In genomic region chr1:92879266-92879665, GRCm38 (mm10) we compare ENCODE assay signal across 15 mouse cellular contexts. TPM values are rescaled to one million over a fixed set of nuclear protein-coding genes. Genes with fewer than 3 reads are reported as not detected.
A peak's percentile ranks its signal among the peaks of the same experiment; 100 is the strongest.
DNase-seq lines count a peak whose midpoint lies in the region; ATAC-seq lines count a peak whose summit lies in the region.
"Had no signal": no experiment of that assay in that cellular context is flagged by ENCODE, and none has a peak within 500 bp of the region (broad histone marks: within the 10 kb centered on the region; RNA-seq: fewer than 3 reads in every experiment).

No protein-coding gene starts in this region.

- H3K4me3 ChIP-seq in forebrain, embryonic 15.5 days = no peak overlapping the region
- H3K4me3 ChIP-seq in forebrain, embryonic 11.5 days (ENCODE audit: low read depth, low read length) = no peak overlapping the region
- H3K4me3 ChIP-seq: neural tube, embryonic 12.5 days had no signal

- no peak overlapping the region for H3K9ac ChIP-seq in forebrain, embryonic 15.5 days (replicated peaks)
- no peak overlapping the region for H3K9ac ChIP-seq in forebrain, embryonic 11.5 days (ENCODE audit: low read length)
- H3K9ac ChIP-seq: neural tube, embryonic 12.5 days had no signal

- 69% methylated on average over 12 of the region's 12 CpGs for WGBS in forebrain, embryonic 15.5 days
- 93% methylated on average over 12 of the region's 12 CpGs for WGBS in forebrain, embryonic 11.5 days

- DNase-seq in forebrain, embryonic 11.5 days (ENCODE audit: low spot score) = no peak
- peak; percentile 30 for DNase-seq in brain, embryonic 18.5 days (ENCODE audit: low read depth, low spot score)
- DNase-seq in cerebellum, postnatal 36 days = peak; percentile 91 to 94
- peak; percentile 39 to 71 for DNase-seq in left cerebral cortex, postnatal 14 days (ENCODE audit: low spot score in 2 of 2)
- DNase-seq in yolk sac, embryonic 10.5 days (ENCODE audit: low spot score) = no peak
- no peak for DNase-seq in kidney, postnatal 14 days
- no peak for DNase-seq in spleen, postnatal 36 days (ENCODE audit: low spot score in 2 of 2)
- DNase-seq: adrenal gland, postnatal 36 days; gastrocnemius, postnatal 36 days; heart, postnatal 10 days; liver had no signal

- intact Hi-C loops in left cerebral cortex, postnatal 14 days (cut with DNase I) = no loop called here

- peak; percentile 78 for ATAC-seq in forebrain, embryonic 15.5 days (replicated peaks)
- no peak for ATAC-seq in forebrain, embryonic 11.5 days (replicated peaks; ENCODE audit: low FRiP score)
- ATAC-seq: intestine, postnatal 0 days had no signal

- H3K36me3 ChIP-seq in forebrain, embryonic 15.5 days = no peaks in the 10 kb centered on the region
- no peaks in the 10 kb centered on the region for H3K36me3 ChIP-seq in forebrain, embryonic 11.5 days (ENCODE audit: control insufficient read depth, insufficient read depth, low read length)
- H3K36me3 ChIP-seq: neural tube, embryonic 12.5 days had no signal

- no peak overlapping the region for H3K4me2 ChIP-seq in forebrain, embryonic 15.5 days (replicated peaks)
- no peak overlapping the region for H3K4me2 ChIP-seq in forebrain, embryonic 11.5 days (ENCODE audit: low read depth, low read length, severe bottlenecking)
- H3K4me2 ChIP-seq: midbrain, embryonic 11.5 days; neural tube, embryonic 12.5 days had no signal

- no peaks in the 10 kb centered on the region for H3K27me3 ChIP-seq in forebrain, embryonic 15.5 days
- H3K27me3 ChIP-seq in forebrain, embryonic 11.5 days (ENCODE audit: control insufficient read depth, insufficient read depth, low read length) = no peaks in the 10 kb centered on the region
- H3K27me3 ChIP-seq: neural tube, embryonic 12.5 days had no signal

- peak overlapping the region; percentile 41; the same call in 1 of the 2 replicates for H3K27ac ChIP-seq in forebrain, embryonic 15.5 days (replicated peaks)
- no peak overlapping the region for H3K27ac ChIP-seq in forebrain, embryonic 11.5 days (ENCODE audit: low read depth, low read length)
- H3K27ac ChIP-seq: neural tube, embryonic 12.5 days had no signal

- H3K4me1 ChIP-seq in forebrain, embryonic 15.5 days = peaks cover 9% of the 10 kb centered on the region; the same call in 1 of the 2 replicates
- H3K4me1 ChIP-seq in forebrain, embryonic 11.5 days (replicated peaks; ENCODE audit: control insufficient read depth, insufficient read depth, low read length) = no peaks in the 10 kb centered on the region
- H3K4me1 ChIP-seq: neural tube, embryonic 12.5 days had no signal

- H3K9me3 ChIP-seq in forebrain, embryonic 15.5 days = no peaks in the 10 kb centered on the region
- no peaks in the 10 kb centered on the region for H3K9me3 ChIP-seq in forebrain, embryonic 11.5 days (ENCODE audit: control insufficient read depth, low read length)
- H3K9me3 ChIP-seq: neural tube, embryonic 12.5 days had no signal

RNA-seq across cellular contexts. Expression of gene Ankmy1, which starts 23.4 kb away (rescaled TPM):
- polyA plus RNA-seq in forebrain, embryonic 15.5 days (2015; fragmentation: Nextera tagmentation; extraction: Ambion mirVana) = 0.93 and 1.1 TPM in 2 replicates
- 1.5 and 1.8 TPM in 2 replicates for polyA plus RNA-seq in forebrain, embryonic 11.5 days (2014; fragmentation: Nextera tagmentation; extraction: Ambion mirVana)
- under 1 TPM; 0.11 to 0.19 TPM for total RNA-seq in left cerebral cortex, postnatal 14 days (2021)
- polyA plus RNA-seq: intestine, postnatal 0 days had no signal

RNA-seq across cellular contexts. Expression of gene Dusp28, which starts 27.5 kb away (rescaled TPM):
- 12.8 and 15.1 TPM in 2 replicates for polyA plus RNA-seq in forebrain, embryonic 15.5 days (2015; fragmentation: Nextera tagmentation; extraction: Ambion mirVana)
- polyA plus RNA-seq in forebrain, embryonic 11.5 days (2014; fragmentation: Nextera tagmentation; extraction: Ambion mirVana) = 16.0 and 19.0 TPM in 2 replicates
- 1 to 10 TPM; 6.6 to 8.1 TPM for total RNA-seq in left cerebral cortex, postnatal 14 days (2021)

RNA-seq across cellular contexts. Expression of gene Rnpepl1, which starts 31.3 kb away (rescaled TPM):
- polyA plus RNA-seq in forebrain, embryonic 15.5 days (2015; fragmentation: Nextera tagmentation; extraction: Ambion mirVana) = 31.1 and 33.6 TPM in 2 replicates
- polyA plus RNA-seq in forebrain, embryonic 11.5 days (2014; fragmentation: Nextera tagmentation; extraction: Ambion mirVana) = 27.4 and 31.8 TPM in 2 replicates
- 10 to 100 TPM; 39.9 to 42.5 TPM for total RNA-seq in left cerebral cortex, postnatal 14 days (2021)

RNA-seq across cellular contexts. Expression of gene Gpc1, which starts 47.8 kb away (rescaled TPM):
- polyA plus RNA-seq in forebrain, embryonic 15.5 days (2015; fragmentation: Nextera tagmentation; extraction: Ambion mirVana) = 83.9 and 86.1 TPM in 2 replicates
- polyA plus RNA-seq in forebrain, embryonic 11.5 days (2014; fragmentation: Nextera tagmentation; extraction: Ambion mirVana) = 139 and 154 TPM in 2 replicates
- total RNA-seq in left cerebral cortex, postnatal 14 days (2021) = 10 to 100 TPM; 73.9 to 88.5 TPM

RNA-seq across cellular contexts. Expression of gene Capn10, which starts 54.9 kb away (rescaled TPM):
- 60.9 and 67.5 TPM in 2 replicates for polyA plus RNA-seq in forebrain, embryonic 15.5 days (2015; fragmentation: Nextera tagmentation; extraction: Ambion mirVana)
- polyA plus RNA-seq in forebrain, embryonic 11.5 days (2014; fragmentation: Nextera tagmentation; extraction: Ambion mirVana) = 41.0 and 43.0 TPM in 2 replicates
- total RNA-seq in left cerebral cortex, postnatal 14 days (2021) = 10 to 100 TPM; 44.9 to 52.0 TPM

Comparison
In these comparisons a context has a peak if more than half of its experiments do, and no peak if none do; other contexts are left out.
1. DNase-seq: peak in brain, embryonic 18.5 days (single experiment), cerebellum, postnatal 36 days (2 of 2) and left cerebral cortex, postnatal 14 days (2 of 2); none in forebrain, embryonic 11.5 days (single experiment), yolk sac, embryonic 10.5 days (single experiment), kidney, postnatal 14 days (single experiment) and spleen, postnatal 36 days (0 of 2).